Mouse (Mus musculus) E14TG2a.4 (cell line): Measurements from ENCODE around the gene Whrn.

Source experiments
- H3K27me3 ChIP-seq: 2 replicates; pipeline ENCODE4 v1.6.1; 2014; ENCODE audit warnings: low read length, control low read depth; ENCODE audit not compliant: insufficient read depth
- H3K36me3 ChIP-seq: 2 replicates; pipeline ENCODE4 v1.6.1; 2014; ENCODE audit warnings: low read length, control low read depth; ENCODE audit not compliant: insufficient read depth
- H3K4me1 ChIP-seq: replicated peaks from 2 replicates; pipeline ENCODE4 v1.6.1; 2014; ENCODE audit warnings: low read depth, low read length, control low read depth
- H3K4me3 ChIP-seq: replicated peaks from 2 replicates; pipeline ENCODE4 v1.5.1; 2014; ENCODE audit warnings: mild to moderate bottlenecking, low read length
- H3K9me3 ChIP-seq: 2 replicates; pipeline ENCODE4 v1.6.1; 2014; ENCODE audit warnings: low read length, control low read depth
- CTCF ChIP-seq: conservative IDR thresholded peaks from 2 replicates; pipeline ENCODE4 v1.5.1; 2014; ENCODE audit warnings: low read length
- NANOG ChIP-seq: IDR thresholded peaks from 2 replicates; pipeline ENCODE4 v1.6.1; 2014; ENCODE audit warnings: borderline replicate concordance, low read length, mixed read lengths
- POU5F1 ChIP-seq: IDR thresholded peaks from 2 replicates; pipeline ENCODE4 v1.6.1; 2014; ENCODE audit warnings: low read length, borderline replicate concordance

Whrn gene

DNA sequence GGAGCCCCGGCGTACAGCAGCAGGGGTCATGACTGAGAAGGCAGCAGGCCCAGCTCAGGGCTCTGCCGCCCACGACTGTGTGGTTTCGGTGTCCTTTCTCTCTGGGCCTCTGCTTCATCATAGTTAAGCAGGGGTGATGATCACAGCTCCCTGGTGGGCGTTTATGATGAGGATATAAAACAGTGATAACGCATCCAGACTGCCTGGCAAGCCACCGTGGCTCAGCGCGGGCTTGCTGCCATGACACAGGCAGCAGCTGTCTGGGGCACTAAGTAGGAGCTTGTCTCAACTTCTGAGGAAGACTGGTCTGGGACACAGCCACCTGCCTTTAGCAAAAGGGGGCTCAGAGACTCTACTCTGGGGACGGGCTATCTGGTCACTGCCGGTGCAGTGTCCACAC lies 112.3 kb downstream of the Whrn start:
- no peaks in the 10 kb centered on the region for H3K9me3 ChIP-seq
- TF ChIP-seq NANOG (no peak), CTCF (no peak), POU5F1 (no peak)
- H3K4me1 ChIP-seq = peaks cover 23% of the 10 kb centered on the region
- no peak overlapping the region for H3K4me3 ChIP-seq
- no peaks in the 10 kb centered on the region for H3K27me3 ChIP-seq
- peaks cover 67% of the 10 kb centered on the region for H3K36me3 ChIP-seq

DNA sequence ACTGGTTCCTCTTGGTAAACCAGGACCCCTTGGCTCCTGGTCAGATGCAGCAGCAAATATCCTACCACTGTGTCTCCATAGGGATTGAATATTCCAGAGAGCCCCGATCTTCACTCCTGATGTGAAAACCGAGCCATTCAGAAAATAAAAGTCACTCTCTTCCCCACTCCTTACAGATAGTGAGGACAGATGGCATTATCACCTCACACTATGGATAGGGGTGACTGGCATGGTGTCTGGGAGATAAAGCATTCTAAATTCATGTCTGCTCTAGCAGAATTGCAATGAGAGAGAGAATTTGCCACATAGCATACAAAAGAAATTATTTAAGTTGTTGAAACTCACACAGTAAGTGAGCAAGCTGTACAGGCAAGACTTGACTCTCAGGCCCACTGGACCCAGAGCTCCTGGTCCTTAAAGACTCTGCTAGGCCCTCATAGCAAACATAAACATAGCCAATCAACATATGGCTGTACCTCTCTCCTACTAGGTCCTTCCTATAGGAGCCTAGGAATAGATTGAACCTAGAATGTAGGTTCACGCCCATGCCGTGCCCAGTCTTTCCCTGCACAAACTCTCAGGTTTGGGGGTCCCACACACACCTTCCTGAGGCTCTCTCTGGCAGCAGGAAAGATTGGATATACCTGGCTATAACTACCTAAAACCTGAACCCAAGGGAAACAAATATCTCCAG lies 113.0 kb downstream of the Whrn start:
- TF ChIP-seq POU5F1 (no peak), NANOG (no peak)
- Histone ChIP-seq H3K4me1 (peaks cover 16% of the 10 kb centered on the region), H3K9me3 (no peaks in the 10 kb centered on the region), H3K4me3 (no peak overlapping the region), H3K27me3 (no peaks in the 10 kb centered on the region), H3K36me3 (peaks cover 67% of the 10 kb centered on the region)

DNA sequence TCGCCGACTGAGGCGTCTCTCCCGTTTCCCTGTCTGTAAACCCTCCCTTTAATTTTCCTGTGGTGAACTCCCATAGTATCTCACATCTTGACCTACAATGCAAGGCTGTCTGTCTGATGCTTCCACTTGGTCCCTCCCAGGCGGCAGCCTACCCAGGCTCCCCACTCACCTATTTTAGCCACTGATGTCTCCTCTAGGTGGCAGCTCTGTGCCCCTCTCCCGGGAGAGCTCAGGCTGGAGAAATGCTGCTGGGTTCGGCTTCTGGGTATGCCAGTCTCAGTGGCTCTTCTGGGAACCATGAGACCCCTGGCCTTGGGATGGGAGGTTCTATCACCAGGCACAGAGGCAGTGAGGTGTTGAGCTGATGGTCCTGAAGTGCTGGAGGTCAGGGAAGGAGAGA lies 118.3 kb downstream of the Whrn start:
- Histone ChIP-seq H3K27me3 (no peaks in the 10 kb centered on the region), H3K4me1 (peaks cover 11% of the 10 kb centered on the region; the same call in 1 of the 2 replicates), H3K9me3 (no peaks in the 10 kb centered on the region), H3K4me3 (no peak overlapping the region), H3K36me3 (peaks cover 91% of the 10 kb centered on the region)
- TF ChIP-seq POU5F1 (no peak), CTCF (no peak), NANOG (no peak)

DNA sequence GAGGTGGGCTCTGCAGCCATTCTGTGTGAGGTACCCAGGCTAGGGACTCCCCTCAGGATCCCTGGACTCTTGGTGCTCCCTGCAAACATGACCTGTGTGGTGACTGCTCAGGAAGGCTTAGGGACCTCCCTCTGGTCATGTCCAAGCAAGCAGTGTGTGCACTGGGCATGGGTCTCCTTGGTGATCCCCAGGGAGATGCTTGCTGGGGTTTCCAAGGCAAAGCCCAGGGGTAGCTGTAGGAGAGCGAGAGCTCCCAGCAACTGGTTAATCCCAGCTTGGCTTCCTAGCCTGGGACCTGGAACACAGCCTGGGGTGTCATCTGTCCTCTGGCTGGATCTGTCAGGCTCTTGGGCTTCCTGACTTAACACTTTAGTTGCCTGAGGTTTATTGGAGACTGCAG lies 120.4 kb downstream of the Whrn start:
- H3K27me3 ChIP-seq = no peaks in the 10 kb centered on the region
- H3K4me3 ChIP-seq = no peak overlapping the region
- no peak for TF ChIP-seq NANOG
- no peak for TF ChIP-seq CTCF
- H3K4me1 ChIP-seq = peaks cover 11% of the 10 kb centered on the region; the same call in 1 of the 2 replicates
- H3K36me3 ChIP-seq = peaks cover 84% of the 10 kb centered on the region
- H3K9me3 ChIP-seq = no peaks in the 10 kb centered on the region

DNA sequence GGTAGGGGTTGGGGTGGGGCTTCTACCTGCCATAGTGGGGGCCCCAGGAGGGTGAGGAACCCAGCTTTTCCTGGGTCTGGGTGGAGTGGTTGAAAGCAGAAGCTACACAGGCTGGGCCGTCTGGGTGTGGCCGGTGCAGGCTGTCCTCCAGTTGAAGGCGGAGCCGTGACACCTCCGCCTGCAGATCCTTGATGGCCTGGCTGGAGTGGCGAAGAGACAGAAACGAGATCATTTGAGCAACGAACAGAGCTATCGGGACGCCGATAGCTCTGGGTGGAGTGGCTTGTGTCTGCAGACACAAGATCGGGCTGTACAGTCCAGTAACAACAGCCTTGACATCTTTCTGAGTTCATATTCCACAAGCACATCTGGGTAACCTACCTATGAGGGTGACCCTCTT lies 121.5 kb downstream of the Whrn start:
- H3K27me3 ChIP-seq = no peaks in the 10 kb centered on the region
- no peak overlapping the region for H3K4me3 ChIP-seq
- no peak for TF ChIP-seq CTCF
- TF ChIP-seq NANOG = no peak
- TF ChIP-seq POU5F1 = no peak
- peaks cover 82% of the 10 kb centered on the region for H3K36me3 ChIP-seq
- no peaks in the 10 kb centered on the region for H3K9me3 ChIP-seq
- peaks cover 11% of the 10 kb centered on the region; the same call in 1 of the 2 replicates for H3K4me1 ChIP-seq

DNA sequence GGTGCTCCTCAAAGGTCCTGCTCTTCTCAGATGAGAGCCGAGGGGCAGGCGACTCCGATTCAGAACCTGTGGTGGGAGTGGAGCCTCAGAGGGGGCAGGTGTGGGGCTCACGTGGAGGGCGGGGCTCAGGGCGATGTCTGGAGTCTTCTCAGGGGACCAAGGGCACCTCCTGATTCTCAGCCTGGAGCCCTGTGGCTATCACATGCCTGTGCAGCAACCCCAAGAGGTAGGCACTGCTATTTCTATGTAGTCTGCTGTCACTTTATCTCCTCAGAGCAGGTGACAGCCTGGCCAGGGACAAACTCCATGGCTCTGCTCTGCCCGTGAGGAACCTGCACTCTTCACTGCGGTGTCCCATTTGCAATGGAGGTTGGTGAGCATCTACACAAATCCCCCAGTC lies 122.4 kb downstream of the Whrn start:
- no peaks in the 10 kb centered on the region for H3K27me3 ChIP-seq
- no peak for TF ChIP-seq POU5F1
- no peak for TF ChIP-seq CTCF
- TF ChIP-seq NANOG = no peak
- H3K4me3 ChIP-seq = no peak overlapping the region
- no peaks in the 10 kb centered on the region for H3K9me3 ChIP-seq
- peaks cover 11% of the 10 kb centered on the region; the same call in 1 of the 2 replicates for H3K4me1 ChIP-seq
- H3K36me3 ChIP-seq = peaks cover 79% of the 10 kb centered on the region

DNA sequence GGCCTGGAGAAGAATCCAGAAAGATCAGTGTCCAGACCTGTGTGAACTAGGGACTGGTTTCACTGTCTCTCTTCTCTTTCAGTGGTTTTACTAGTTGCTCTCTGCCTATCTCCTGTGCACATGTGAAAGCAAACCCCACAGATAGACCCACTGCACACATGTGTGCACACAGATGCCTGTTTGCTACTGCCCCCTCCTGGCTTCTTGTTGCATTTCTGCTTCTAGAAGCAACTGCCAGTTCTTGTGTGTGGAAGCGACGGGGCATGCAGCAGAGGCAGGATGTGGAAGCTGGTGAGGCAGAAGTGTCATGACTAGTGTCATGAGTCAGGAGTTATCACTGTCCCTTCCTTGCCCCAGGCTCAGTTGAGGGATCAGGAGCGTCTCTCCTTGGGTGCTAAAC lies 123.9 kb downstream of the Whrn start:
- no peak for TF ChIP-seq POU5F1
- TF ChIP-seq CTCF = peak; percentile 25; the same call in 1 of the 2 replicates
- Histone ChIP-seq H3K27me3 (no peaks in the 10 kb centered on the region), H3K4me1 (peaks cover 20% of the 10 kb centered on the region), H3K36me3 (peaks cover 72% of the 10 kb centered on the region), H3K4me3 (no peak overlapping the region), H3K9me3 (no peaks in the 10 kb centered on the region)

DNA sequence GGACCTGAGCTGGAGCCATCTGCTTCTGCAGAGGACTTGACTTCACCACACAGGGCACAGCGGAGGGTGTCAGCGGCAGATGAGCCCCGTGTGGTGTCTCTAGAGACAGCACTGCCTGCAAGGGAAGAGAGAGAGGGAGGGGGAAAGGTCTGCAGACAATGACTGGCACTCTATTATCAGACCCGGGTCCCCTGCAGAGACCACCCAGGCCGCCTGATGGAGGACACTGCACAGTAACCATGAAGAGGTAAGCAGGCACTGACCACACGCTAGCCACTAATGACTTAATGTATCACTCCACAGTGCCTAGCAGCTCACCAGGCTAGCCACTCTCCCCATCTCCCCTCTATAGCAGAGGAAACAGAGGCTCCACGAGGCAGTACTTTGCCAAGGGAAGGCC lies 124.9 kb downstream of the Whrn start:
- no peaks in the 10 kb centered on the region for H3K27me3 ChIP-seq
- no peak overlapping the region for H3K4me3 ChIP-seq
- H3K4me1 ChIP-seq = peaks cover 20% of the 10 kb centered on the region
- H3K36me3 ChIP-seq = peaks cover 62% of the 10 kb centered on the region
- no peak for TF ChIP-seq POU5F1
- TF ChIP-seq CTCF = no peak
- TF ChIP-seq NANOG = no peak
- H3K9me3 ChIP-seq = no peaks in the 10 kb centered on the region

DNA sequence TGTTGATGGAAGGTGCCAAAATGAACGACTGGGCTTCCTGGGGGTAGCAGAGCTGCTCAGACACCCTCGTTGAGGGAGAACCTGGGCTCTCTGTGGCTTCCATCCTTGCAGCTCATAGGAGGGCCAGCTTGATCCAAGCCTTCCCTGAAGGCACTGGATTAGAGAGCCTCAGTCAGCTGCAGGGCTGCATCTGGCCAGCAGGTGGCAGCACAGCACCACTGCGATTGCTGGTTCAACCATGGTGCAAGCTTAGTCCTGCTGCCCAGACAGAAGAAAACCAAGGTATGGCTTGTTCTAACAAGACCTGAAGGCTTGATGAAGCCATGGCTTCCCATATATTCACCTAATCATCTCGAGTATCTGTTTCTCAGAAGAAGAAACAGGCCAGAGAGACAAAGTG lies 127.2 kb downstream of the Whrn start:
- Histone ChIP-seq H3K36me3 (peaks cover 46% of the 10 kb centered on the region), H3K27me3 (no peaks in the 10 kb centered on the region), H3K4me3 (no peak overlapping the region), H3K9me3 (no peaks in the 10 kb centered on the region), H3K4me1 (peaks cover 9% of the 10 kb centered on the region; the same call in 1 of the 2 replicates)
- TF ChIP-seq POU5F1 (no peak), NANOG (no peak), CTCF (peak; percentile 96)
